Mouse (Mus musculus) kidney, embryonic 15.5 days (tissue): ENCODE results near the gene Gm21812. TPM values are rescaled to one million over a fixed set of nuclear protein-coding genes. Genes with fewer than 3 reads are reported as not detected.
"Not testable (repeated sequence)": the region's sequence is repeated elsewhere in the genome, so short reads cannot be mapped to it uniquely, and the experiment has no call there.

ENCODE experiments used
- ATAC-seq: fragments of 200-750 bp; cut with Nextera tagmentation; replicated peaks from 2 replicates; pipeline ENCODE4 v1.8.0; 2017; ENCODE audit warnings: moderate TSS enrichment; ENCODE audit not compliant: low FRiP score
- H3K27ac ChIP-seq: fragments of 300-500 bp; sonication (generic); 2 replicates; pipeline ENCODE4 v1.5.1; 2015; ENCODE audit warnings: mild to moderate bottlenecking, inconsistent platforms
- H3K27me3 ChIP-seq: fragments of 300-500 bp; sonication (generic); 2 replicates; pipeline ENCODE4 v1.6.1; 2015; ENCODE audit warnings: inconsistent platforms
- H3K36me3 ChIP-seq: fragments of 300-500 bp; sonication (generic); 2 replicates; pipeline ENCODE4 v1.6.1; 2015; ENCODE audit warnings: inconsistent platforms
- H3K4me1 ChIP-seq: fragments of 300-500 bp; sonication (generic); 2 replicates; pipeline ENCODE4 v1.6.1; 2015; ENCODE audit warnings: inconsistent platforms
- H3K4me2 ChIP-seq: fragments of 300-500 bp; sonication (generic); 2 replicates; pipeline ENCODE4 v1.6.1; 2015; ENCODE audit warnings: moderate library complexity, mild to moderate bottlenecking, inconsistent platforms
- H3K4me3 ChIP-seq: fragments of 300-500 bp; sonication (generic); replicated peaks from 2 replicates; pipeline ENCODE4 v1.5.1; 2015; ENCODE audit warnings: mild to moderate bottlenecking, inconsistent platforms
- H3K9ac ChIP-seq: fragments of 300-500 bp; sonication (generic); 2 replicates; pipeline ENCODE4 v1.6.1; 2015; ENCODE audit warnings: mild to moderate bottlenecking, inconsistent platforms
- H3K9me3 ChIP-seq: fragments of 300-500 bp; sonication (generic); replicated peaks from 2 replicates; pipeline ENCODE4 v1.6.1; 2016; ENCODE audit warnings: inconsistent platforms
- WGBS: fragments of 180-500 bp; shearing (Covaris S2); methylation state at CpG from one replicate; pipeline ENCODE4 v1.1.7; 2015; ENCODE audit warnings: mixed read lengths; 5-methylcytosine and 5-hydroxymethylcytosine counted together
- polyA plus RNA-seq: library from polyadenylated mRNA; unstranded; fragments of >200 nt; fragmentation: Nextera tagmentation; extraction: Ambion mirVana; gene quantifications from 2 replicates; pipeline ENCODE4 v1.2.1, GENCODE M21; 2015

Gm21812 gene
- not detected in 2 replicates for polyA plus RNA-seq

DNA sequence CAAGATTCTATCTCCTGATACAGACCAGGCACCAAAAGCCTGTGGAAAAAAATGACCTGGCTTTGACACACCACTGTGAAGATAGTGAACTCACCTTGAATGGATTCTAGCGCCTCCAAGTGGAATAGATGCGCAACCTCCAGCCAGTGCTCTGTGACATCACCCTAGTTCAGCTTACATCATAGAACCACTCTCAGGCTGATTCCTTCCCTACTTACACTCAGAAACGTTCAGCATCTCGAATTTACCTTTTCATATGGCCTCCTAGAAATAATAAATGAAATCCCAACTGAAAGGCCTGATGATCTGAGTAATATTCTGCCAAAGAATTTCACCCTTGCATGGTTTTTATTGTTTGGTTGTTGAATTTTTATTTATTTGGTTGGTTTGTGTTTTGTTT, at the start of gene Gm21812:
Gm21812 (minus strand) TSS at position 101 of the 400 bp plus-strand sequence.
- H3K27me3 ChIP-seq, H3K9me3 ChIP-seq, ATAC-seq, H3K9ac ChIP-seq, H3K4me1 ChIP-seq, H3K36me3 ChIP-seq, H3K4me2 ChIP-seq, H3K27ac ChIP-seq, H3K4me3 ChIP-seq: not testable (repeated sequence)
- no CpG with 5 or more reads among the region's 4 CpGs for WGBS

Other genes starting within 250 kb of the Gm21812 start
- not detected in 2 replicates for gene Gm21292, start 213.3 kb downstream of the Gm21812 start, polyA plus RNA-seq
- gene Gm21721, start 145.0 kb downstream of the Gm21812 start, polyA plus RNA-seq, result not detected in 2 replicates
- gene Gm21874, start 69.0 kb upstream of the Gm21812 start, polyA plus RNA-seq, result not detected in 2 replicates